Mouse (Mus musculus): Measurements from ENCODE around the gene Ssx2ip. TPM values are rescaled to one million over a fixed set of nuclear protein-coding genes. Genes with fewer than 3 reads are reported as not detected.

The Ssx2ip gene
- polyA plus RNA-seq, 1 experiment from 2014 or later: 16.8 TPM

DNA sequence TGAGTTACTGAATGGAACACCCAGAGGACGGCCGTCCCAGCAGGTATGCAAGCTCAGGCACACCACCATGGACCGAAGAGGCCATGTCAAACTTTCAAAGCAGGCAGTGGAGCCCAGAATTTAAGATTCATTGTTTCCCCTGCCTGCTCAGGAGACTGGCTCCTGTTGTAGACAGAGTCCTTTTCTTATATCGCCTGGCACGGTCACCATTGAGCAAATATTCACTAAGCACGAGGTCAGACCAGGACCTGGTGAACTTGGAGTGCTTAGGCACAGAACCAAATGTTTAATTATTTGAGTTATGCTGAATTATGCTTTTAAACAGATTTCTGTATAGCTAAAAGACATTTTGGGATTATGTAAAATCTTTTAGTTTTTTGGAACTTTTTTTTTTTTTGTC is 8.2 kb upstream of the Ssx2ip start:
- WGBS: 80% methylated on average over 6 of the region's 6 CpGs

DNA sequence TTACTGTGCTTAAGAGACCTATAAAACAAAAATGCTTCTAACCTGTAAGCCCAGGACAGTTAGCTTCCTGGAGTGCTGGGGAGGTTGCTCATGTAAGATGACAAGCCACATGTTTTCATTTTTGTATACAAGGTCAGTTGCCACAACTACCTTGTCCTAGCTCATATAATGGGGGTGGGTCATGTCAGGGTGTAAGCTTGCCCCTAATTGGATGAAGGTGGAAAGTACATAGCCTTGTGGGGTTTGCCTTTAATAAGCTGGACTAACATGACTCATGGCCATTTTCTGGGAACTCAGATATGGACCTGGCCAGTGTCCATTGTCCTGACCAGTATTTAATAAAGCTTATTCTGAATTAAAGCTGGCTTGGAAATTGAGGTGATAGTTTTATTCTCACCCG is 7.5 kb upstream of the Ssx2ip start:
- Histone ChIP-seq H3K36me3 (ENCODE audit: control insufficient read depth, insufficient read depth) (no peaks in the 10 kb centered on the region), H3K9ac (ENCODE audit: low read length) (no peak overlapping the region), H3K27me3 (ENCODE audit: control insufficient read depth, insufficient read depth, low read length) (no peaks in the 10 kb centered on the region), H3K4me3 (ENCODE audit: low read length) (no peak overlapping the region), H3K4me1 (ENCODE audit: control insufficient read depth, insufficient read depth, low read length) (no peaks in the 10 kb centered on the region), H3K4me2 (ENCODE audit: low read depth, low read length) (no peak overlapping the region), H3K9me3 (replicated peaks; ENCODE audit: control insufficient read depth, low read length) (no peaks in the 10 kb centered on the region), H3K27ac (ENCODE audit: low read length) (no peak overlapping the region)
- ATAC-seq (replicated peaks; ENCODE audit: extremely low read depth, insufficient read depth, low FRiP score): no peak
- WGBS: 91% methylated on average over 1 of the region's 1 CpGs

More for the DNA sequence above, 8.2 kb upstream of the Ssx2ip start:
- no peaks in the 10 kb centered on the region for H3K27me3 ChIP-seq (ENCODE audit: control insufficient read depth, insufficient read depth, low read length)
- H3K9ac ChIP-seq (ENCODE audit: low read length): no peak overlapping the region
- ATAC-seq (replicated peaks; ENCODE audit: extremely low read depth, insufficient read depth, low FRiP score): no peak
- no peaks in the 10 kb centered on the region for H3K4me1 ChIP-seq (ENCODE audit: control insufficient read depth, insufficient read depth, low read length)
- no peak overlapping the region for H3K4me3 ChIP-seq (ENCODE audit: low read length)
- H3K36me3 ChIP-seq (ENCODE audit: control insufficient read depth, insufficient read depth): no peaks in the 10 kb centered on the region
- H3K4me2 ChIP-seq (ENCODE audit: low read depth, low read length): no peak overlapping the region
- H3K27ac ChIP-seq (ENCODE audit: low read length): no peak overlapping the region
- no peaks in the 10 kb centered on the region for H3K9me3 ChIP-seq (replicated peaks; ENCODE audit: control insufficient read depth, low read length)

DNA sequence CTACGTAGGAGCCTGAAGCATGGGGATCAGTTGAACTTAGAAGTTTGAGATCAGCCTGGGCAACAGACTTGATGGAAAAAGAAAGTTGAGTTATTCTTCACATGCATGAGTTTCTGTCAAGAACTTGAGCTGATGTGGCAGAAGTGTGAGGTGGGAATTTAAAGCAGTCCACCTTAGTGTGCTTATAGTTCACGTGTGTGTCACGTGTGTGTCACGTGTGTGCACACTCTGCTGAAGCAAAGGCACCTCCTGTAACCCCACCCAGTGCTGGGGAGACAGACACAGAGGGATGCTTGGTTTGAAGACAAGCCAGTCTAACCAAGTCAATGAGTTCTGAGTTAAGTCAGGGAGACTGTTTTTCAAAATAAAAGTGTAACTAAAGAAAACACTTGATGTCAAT is 6.6 kb upstream of the Ssx2ip start:
- 74% methylated on average over 4 of the region's 4 CpGs for WGBS
- no peak overlapping the region for H3K4me3 ChIP-seq (ENCODE audit: low read length)
- no peak overlapping the region for H3K4me2 ChIP-seq (ENCODE audit: low read depth, low read length)
- no peaks in the 10 kb centered on the region for H3K4me1 ChIP-seq (ENCODE audit: control insufficient read depth, insufficient read depth, low read length)
- no peak overlapping the region for H3K27ac ChIP-seq (ENCODE audit: low read length)
- no peak for ATAC-seq (replicated peaks; ENCODE audit: extremely low read depth, insufficient read depth, low FRiP score)
- H3K36me3 ChIP-seq (ENCODE audit: control insufficient read depth, insufficient read depth): no peaks in the 10 kb centered on the region
- no peaks in the 10 kb centered on the region for H3K27me3 ChIP-seq (ENCODE audit: control insufficient read depth, insufficient read depth, low read length)
- H3K9me3 ChIP-seq (replicated peaks; ENCODE audit: control insufficient read depth, low read length): 0 out of 2 replicates have a peak, but pooled peaks cover 1% of the 10 kb centered on the region
- no peak overlapping the region for H3K9ac ChIP-seq (ENCODE audit: low read length)

DNA sequence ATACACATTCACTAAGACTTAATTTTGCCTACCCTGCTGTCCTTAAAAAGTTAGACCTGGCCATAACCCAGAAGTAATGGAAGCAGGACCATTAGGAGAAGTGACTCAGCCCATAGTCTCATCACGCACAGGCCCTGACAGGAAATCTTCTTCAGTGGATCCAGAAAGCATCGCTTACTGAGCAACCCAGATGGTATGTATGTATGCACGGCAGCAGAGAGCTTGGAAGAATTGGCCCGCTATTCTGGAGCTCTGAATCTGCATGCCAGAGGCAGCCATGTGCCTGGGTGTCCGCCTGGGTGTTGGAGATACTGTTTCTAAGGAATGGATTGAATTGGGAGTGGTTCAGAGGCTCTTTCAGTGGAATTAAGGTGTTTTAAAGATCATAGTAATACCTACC is 5.2 kb upstream of the Ssx2ip start:
- Histone ChIP-seq H3K27me3 (ENCODE audit: control insufficient read depth, insufficient read depth, low read length) (no peaks in the 10 kb centered on the region), H3K4me1 (ENCODE audit: control insufficient read depth, insufficient read depth, low read length) (peaks cover 5% of the 10 kb centered on the region; the same call in 1 of the 2 replicates), H3K36me3 (ENCODE audit: control insufficient read depth, insufficient read depth) (no peaks in the 10 kb centered on the region), H3K4me3 (ENCODE audit: low read length) (no peak overlapping the region), H3K9ac (ENCODE audit: low read length) (no peak overlapping the region), H3K27ac (ENCODE audit: low read length) (no peak overlapping the region), H3K9me3 (replicated peaks; ENCODE audit: control insufficient read depth, low read length) (0 out of 2 replicates have a peak, but pooled peaks cover 5% of the 10 kb centered on the region), H3K4me2 (ENCODE audit: low read depth, low read length) (no peak overlapping the region)
- no peak for ATAC-seq (replicated peaks; ENCODE audit: extremely low read depth, insufficient read depth, low FRiP score)
- WGBS: 73% methylated on average over 5 of the region's 5 CpGs

DNA sequence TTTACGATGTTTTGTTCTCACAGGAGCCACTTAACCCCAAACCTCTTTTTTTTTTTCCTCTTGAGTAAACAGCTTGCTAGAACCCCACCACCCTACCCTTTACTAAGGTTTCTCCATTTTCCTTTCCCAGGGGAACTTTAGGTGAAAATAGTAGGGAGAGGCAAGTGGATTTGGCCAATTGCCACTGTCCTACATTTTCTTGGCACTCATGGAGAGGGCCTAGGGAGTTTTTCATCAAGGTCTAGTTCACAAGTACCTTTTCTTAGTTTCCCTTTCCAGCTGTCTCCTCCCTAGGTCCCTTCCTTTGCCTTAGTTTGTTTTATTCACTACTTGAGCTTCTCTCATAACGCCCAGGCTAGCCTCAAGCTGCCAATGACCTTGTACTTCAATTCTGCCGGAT is 672 bp upstream of the Ssx2ip start:
- Histone ChIP-seq H3K36me3 (ENCODE audit: control insufficient read depth, insufficient read depth) (no peaks in the 10 kb centered on the region), H3K4me3 (ENCODE audit: low read length) (peak overlapping the region; percentile 92), H3K27me3 (ENCODE audit: control insufficient read depth, insufficient read depth, low read length) (no peaks in the 10 kb centered on the region), H3K9me3 (replicated peaks; ENCODE audit: control insufficient read depth, low read length) (0 out of 2 replicates have a peak, but pooled peaks cover 5% of the 10 kb centered on the region), H3K4me1 (ENCODE audit: control insufficient read depth, insufficient read depth, low read length) (peaks cover 17% of the 10 kb centered on the region), H3K4me2 (ENCODE audit: low read depth, low read length) (peak overlapping the region; percentile 95), H3K9ac (ENCODE audit: low read length) (peak overlapping the region; percentile 94), H3K27ac (ENCODE audit: low read length) (peak overlapping the region; percentile 57)
- ATAC-seq (replicated peaks; ENCODE audit: extremely low read depth, insufficient read depth, low FRiP score): no peak
- 39% methylated on average over 3 of the region's 3 CpGs for WGBS

DNA sequence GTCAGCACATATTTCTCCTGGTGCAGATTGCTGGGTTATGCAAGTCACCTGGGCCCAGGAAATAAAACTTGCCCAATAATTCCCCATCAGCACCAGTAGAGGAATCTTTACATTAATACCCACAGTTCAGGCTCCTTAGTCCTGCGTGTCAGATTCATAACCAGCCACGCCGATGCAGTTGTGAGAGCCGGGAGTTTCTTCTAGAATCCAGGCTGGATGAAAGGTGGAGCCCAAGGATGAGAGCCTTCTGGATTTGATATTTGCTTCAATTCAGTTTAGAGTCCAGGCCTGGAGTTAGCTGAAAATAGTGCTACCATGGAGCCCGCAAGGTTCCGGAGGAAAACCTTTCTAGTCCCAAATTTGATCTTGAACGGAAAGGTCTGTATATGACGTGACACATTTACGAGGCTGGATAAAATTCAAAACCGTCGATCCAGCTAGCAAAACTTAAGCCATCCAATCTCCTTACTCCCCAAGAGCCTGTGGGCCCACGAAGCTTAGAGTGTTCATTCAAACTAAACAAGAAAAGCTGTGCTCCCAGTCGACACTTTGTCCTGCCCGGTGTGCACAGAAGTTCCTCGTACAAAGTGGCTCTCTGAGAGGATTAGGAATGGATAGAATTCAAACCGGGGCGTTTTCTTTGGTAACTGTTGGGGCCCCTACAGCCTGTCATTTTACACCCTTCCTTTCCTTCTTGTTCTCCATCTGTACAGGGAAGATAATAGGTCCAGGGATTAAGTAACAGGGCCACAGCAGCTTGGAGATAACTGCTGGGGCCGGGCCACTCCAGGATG is 968 bp downstream of the Ssx2ip start:
- Histone ChIP-seq H3K4me3 (ENCODE audit: low read length) (peak overlapping the region; percentile 92), H3K4me2 (ENCODE audit: low read depth, low read length) (peak overlapping the region; percentile 95), H3K27ac (ENCODE audit: low read length) (peak overlapping the region; percentile 62; the same call in 1 of the 2 replicates), H3K36me3 (ENCODE audit: control insufficient read depth, insufficient read depth) (no peaks in the 10 kb centered on the region), H3K9me3 (replicated peaks; ENCODE audit: control insufficient read depth, low read length) (0 out of 2 replicates have a peak, but pooled peaks cover 5% of the 10 kb centered on the region), H3K27me3 (ENCODE audit: control insufficient read depth, insufficient read depth, low read length) (no peaks in the 10 kb centered on the region), H3K4me1 (ENCODE audit: control insufficient read depth, insufficient read depth, low read length) (peaks cover 17% of the 10 kb centered on the region), H3K9ac (ENCODE audit: low read length) (peak overlapping the region; percentile 94)
- no peak for ATAC-seq (replicated peaks; ENCODE audit: extremely low read depth, insufficient read depth, low FRiP score)
- WGBS: 25% methylated on average over 18 of the region's 18 CpGs

DNA sequence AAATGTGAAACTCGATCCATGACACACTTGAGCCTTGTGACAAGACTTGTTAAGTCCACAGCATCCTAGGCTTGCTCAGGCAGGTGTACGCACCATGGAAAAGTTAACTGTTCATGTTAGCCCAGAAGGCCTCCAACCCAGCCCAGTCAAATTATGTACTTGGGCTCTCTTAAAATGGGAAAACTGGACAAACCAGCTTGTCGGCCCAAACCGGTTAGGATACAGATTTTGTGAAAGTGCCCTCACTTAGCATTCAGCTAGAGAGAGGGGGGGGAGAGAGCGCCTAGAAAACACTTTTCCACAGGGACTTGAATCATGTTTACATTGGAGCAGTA is 1.5 kb downstream of the Ssx2ip start:
- Histone ChIP-seq H3K4me3 (ENCODE audit: low read length) (peak overlapping the region; percentile 92; the same call in 1 of the 2 replicates), H3K9ac (ENCODE audit: low read length) (no peak overlapping the region; the same call in 1 of the 2 replicates), H3K9me3 (replicated peaks; ENCODE audit: control insufficient read depth, low read length) (0 out of 2 replicates have a peak, but pooled peaks cover 5% of the 10 kb centered on the region), H3K36me3 (ENCODE audit: control insufficient read depth, insufficient read depth) (no peaks in the 10 kb centered on the region), H3K4me2 (ENCODE audit: low read depth, low read length) (peak overlapping the region; percentile 95), H3K4me1 (ENCODE audit: control insufficient read depth, insufficient read depth, low read length) (peaks cover 17% of the 10 kb centered on the region), H3K27ac (ENCODE audit: low read length) (no peak overlapping the region), H3K27me3 (ENCODE audit: control insufficient read depth, insufficient read depth, low read length) (no peaks in the 10 kb centered on the region)
- 60% methylated on average over 5 of the region's 5 CpGs for WGBS
- no peak for ATAC-seq (replicated peaks; ENCODE audit: extremely low read depth, insufficient read depth, low FRiP score)

DNA sequence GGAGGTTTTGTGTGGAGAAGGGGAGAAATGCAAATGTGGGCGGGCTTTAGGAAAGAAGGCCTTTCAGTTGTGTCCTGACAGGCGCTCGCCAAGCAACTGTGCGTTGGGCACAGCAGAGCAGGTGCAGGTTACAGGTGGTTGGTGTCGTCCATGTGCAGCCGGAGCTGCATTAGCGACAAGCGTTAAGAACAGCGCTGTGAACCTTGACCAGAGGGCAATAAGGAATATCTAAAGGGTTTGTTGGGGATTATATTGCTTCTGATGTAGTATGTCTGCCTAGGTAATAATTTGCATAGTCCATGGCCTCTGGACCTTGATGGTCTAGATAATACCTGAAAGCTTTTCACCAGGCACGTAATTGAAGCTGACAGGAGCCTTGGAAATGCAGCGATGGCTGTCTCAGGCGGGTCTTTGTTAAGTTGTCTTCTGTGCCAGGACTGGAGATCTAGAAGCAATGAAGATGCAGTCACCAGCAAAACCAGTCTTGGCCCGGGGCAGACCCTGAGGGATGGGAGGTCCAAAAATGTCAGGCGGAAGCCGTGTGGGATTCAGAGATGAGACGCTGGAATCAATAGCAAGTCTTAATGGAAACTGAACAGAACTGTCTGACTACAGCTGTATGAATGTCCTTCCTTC is 2.8 kb downstream of the Ssx2ip start:
- H3K9me3 ChIP-seq (replicated peaks; ENCODE audit: control insufficient read depth, low read length): 0 out of 2 replicates have a peak, but pooled peaks cover 5% of the 10 kb centered on the region
- no peaks in the 10 kb centered on the region for H3K27me3 ChIP-seq (ENCODE audit: control insufficient read depth, insufficient read depth, low read length)
- no peak overlapping the region for H3K4me2 ChIP-seq (ENCODE audit: low read depth, low read length)
- no peak overlapping the region for H3K9ac ChIP-seq (ENCODE audit: low read length)
- H3K4me1 ChIP-seq (ENCODE audit: control insufficient read depth, insufficient read depth, low read length): peaks cover 24% of the 10 kb centered on the region
- H3K36me3 ChIP-seq (ENCODE audit: control insufficient read depth, insufficient read depth): no peaks in the 10 kb centered on the region
- no peak overlapping the region for H3K27ac ChIP-seq (ENCODE audit: low read length)
- WGBS: 86% methylated on average over 16 of the region's 16 CpGs
- H3K4me3 ChIP-seq (ENCODE audit: low read length): no peak overlapping the region
- ATAC-seq (replicated peaks; ENCODE audit: extremely low read depth, insufficient read depth, low FRiP score): no peak

DNA sequence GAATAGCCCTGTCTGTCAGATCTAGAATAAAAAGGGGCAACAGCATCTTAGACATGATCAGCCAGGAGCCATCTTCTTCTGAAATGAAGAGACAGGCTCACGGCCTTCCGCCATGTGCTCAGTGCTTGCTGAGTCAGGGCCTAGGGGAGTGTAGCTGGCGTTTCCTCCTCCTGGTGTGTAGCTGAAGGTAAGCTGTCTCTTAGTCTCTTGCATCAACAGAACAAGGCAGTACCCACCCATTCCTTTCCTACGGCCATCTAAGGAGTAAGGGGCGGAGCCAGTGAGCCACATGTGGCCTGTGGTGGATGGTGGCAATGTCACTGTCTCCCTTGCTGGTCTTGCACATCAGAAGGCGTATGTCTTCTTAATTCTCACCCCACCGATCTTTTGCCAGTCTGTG is 5.7 kb downstream of the Ssx2ip start:
- no peaks in the 10 kb centered on the region for H3K27me3 ChIP-seq (ENCODE audit: control insufficient read depth, insufficient read depth, low read length)
- 88% methylated on average over 7 of the region's 7 CpGs for WGBS
- no peak overlapping the region for H3K27ac ChIP-seq (ENCODE audit: low read length)
- no peaks in the 10 kb centered on the region for H3K36me3 ChIP-seq (ENCODE audit: control insufficient read depth, insufficient read depth)
- no peak overlapping the region for H3K4me2 ChIP-seq (ENCODE audit: low read depth, low read length)
- H3K9me3 ChIP-seq (replicated peaks; ENCODE audit: control insufficient read depth, low read length): no peaks in the 10 kb centered on the region
- peaks cover 22% of the 10 kb centered on the region for H3K4me1 ChIP-seq (ENCODE audit: control insufficient read depth, insufficient read depth, low read length)
- ATAC-seq (replicated peaks; ENCODE audit: extremely low read depth, insufficient read depth, low FRiP score): no peak
- H3K4me3 ChIP-seq (ENCODE audit: low read length): no peak overlapping the region
- no peak overlapping the region for H3K9ac ChIP-seq (ENCODE audit: low read length)

Measured in heart, embryonic 16.5 days (tissue).